Mouse (Mus musculus) testis, adult 2 months (tissue): Measurements from ENCODE around the gene Pmp22. TPM values are rescaled to one million over a fixed set of nuclear protein-coding genes. Genes with fewer than 3 reads are reported as not detected.

Experiments used
- H3K27ac ChIP-seq: fragments of 200-500 bp; 2 replicates; pipeline ENCODE4 v1.5.1; 2012; ENCODE audit warnings: low read depth, low read length; ENCODE audit not compliant: control insufficient read depth, insufficient read depth
- H3K27me3 ChIP-seq: fragments of 200-500 bp; 2 replicates; pipeline ENCODE4 v1.6.1; 2012; ENCODE audit warnings: mild to moderate bottlenecking, low read length, moderate library complexity; ENCODE audit not compliant: control insufficient read depth, insufficient read depth
- H3K36me3 ChIP-seq: fragments of 200-500 bp; 2 replicates; pipeline ENCODE4 v1.6.1; 2012; ENCODE audit warnings: mild to moderate bottlenecking, low read length; ENCODE audit not compliant: control insufficient read depth, insufficient read depth
- H3K4me1 ChIP-seq: fragments of 200-500 bp; 2 replicates; pipeline ENCODE4 v1.6.1; 2012; ENCODE audit warnings: low read length; ENCODE audit not compliant: control insufficient read depth, insufficient read depth
- H3K4me3 ChIP-seq: fragments of 200-500 bp; 2 replicates; pipeline ENCODE4 v1.5.1; 2012; ENCODE audit warnings: low read depth, mild to moderate bottlenecking, low read length, moderate library complexity, mixed read lengths; ENCODE audit not compliant: control insufficient read depth
- CTCF ChIP-seq: fragments of 200-500 bp; IDR thresholded peaks from 2 replicates; pipeline ENCODE4 v1.5.1; 2012; ENCODE audit warnings: low read depth, mild to moderate bottlenecking, inconsistent platforms, low read length, moderate library complexity; ENCODE audit not compliant: control insufficient read depth, insufficient read depth, insufficient replicate concordance
- POLR2A ChIP-seq: fragments of 200-500 bp; IDR thresholded peaks from 2 replicates; pipeline ENCODE4 v1.6.1; 2012; ENCODE audit warnings: low read depth, mild to moderate bottlenecking, inconsistent platforms, low read length, moderate library complexity; ENCODE audit not compliant: control insufficient read depth
- polyA plus RNA-seq: library from polyadenylated mRNA; depleted of rRNA; stranded (reverse); fragments of >200 nt; gene quantifications from 2 replicates; pipeline ENCODE4 v1.2.3, GENCODE M21; 2012

Gene Pmp22
- polyA plus RNA-seq, 1 experiment: 9.2 TPM

DNA sequence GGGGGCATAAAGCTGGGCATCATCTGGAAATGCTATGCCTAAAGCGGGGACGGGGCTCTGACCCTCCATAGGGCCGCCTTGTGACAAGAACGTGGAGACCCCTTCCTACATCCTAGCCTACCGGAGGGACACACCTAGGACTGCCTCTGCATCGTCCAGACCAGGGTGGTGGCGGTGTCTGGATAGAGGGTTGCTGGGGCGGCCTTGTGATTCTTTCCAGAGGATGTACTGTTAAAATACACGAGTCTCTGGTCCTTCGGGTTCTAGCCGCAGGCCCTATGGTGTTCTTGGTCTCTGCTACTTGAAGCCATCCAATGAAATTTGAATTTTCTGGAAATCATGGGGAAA, 2.9 kb downstream of the Pmp22 start:
- Histone ChIP-seq H3K36me3 (no peaks in the 10 kb centered on the region), H3K4me1 (peaks cover 6% of the 10 kb centered on the region; the same call in 1 of the 2 replicates), H3K27ac (peak overlapping the region; percentile 72), H3K27me3 (no peaks in the 10 kb centered on the region), H3K4me3 (peak overlapping the region; percentile 78)
- no peak for TF ChIP-seq POLR2A
- TF ChIP-seq CTCF: no peak

GRCm38 (mm10) chr11:63132151-63132500, 3.3 kb downstream of the Pmp22 start:
- Histone ChIP-seq H3K27ac (peak overlapping the region; percentile 47), H3K36me3 (no peaks in the 10 kb centered on the region), H3K4me1 (peaks cover 6% of the 10 kb centered on the region; the same call in 1 of the 2 replicates), H3K27me3 (no peaks in the 10 kb centered on the region), H3K4me3 (peak overlapping the region; percentile 64)
- TF ChIP-seq CTCF: no peak
- no peak for TF ChIP-seq POLR2A

DNA sequence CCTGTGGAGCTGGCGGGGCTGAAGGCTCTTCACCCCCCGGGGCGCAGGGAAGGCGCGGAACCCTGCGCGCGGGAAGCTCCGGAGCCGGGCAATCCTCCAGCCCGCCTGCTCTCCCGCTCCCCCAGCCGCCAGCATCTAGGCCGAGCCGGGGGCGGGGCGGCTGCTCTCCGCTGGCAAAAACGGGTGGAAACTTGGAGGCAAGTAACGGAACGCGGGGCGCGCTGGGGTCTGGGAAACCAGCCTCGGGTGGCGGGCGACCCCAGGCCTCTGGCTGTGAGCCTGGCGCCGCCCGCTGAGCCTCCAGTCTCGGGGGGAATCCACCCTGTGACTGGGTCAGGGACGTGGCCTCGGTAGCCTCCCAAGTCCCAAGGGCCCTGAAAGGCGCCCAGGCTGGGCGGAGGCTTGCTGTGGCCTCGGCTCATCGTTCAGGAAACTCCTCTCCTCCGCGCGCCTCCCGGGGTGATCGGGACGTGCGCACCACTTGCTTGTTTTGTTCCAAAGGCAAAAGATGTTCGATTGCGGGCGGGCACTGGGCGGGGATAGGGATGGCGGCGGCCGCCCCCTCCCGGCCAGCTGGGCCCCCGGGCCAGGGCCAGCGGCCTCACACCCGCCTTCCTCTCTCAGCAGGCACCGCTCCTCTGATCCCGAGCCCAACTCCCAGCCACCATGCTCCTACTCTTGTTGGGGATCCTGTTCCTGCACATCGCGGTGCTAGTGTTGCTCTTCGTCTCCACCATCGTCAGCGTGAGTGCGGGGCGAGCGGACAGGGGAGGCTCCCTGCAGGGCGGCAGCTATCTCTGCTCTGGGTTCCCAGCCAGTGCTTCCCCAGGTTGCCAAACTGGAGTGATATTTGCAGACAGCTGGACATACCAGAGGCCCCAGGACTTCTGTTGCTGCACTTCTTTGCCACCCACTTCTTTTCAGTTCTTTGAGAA, 4.0 kb downstream of the Pmp22 start:
- H3K27me3 ChIP-seq: no peaks in the 10 kb centered on the region
- H3K4me1 ChIP-seq: peaks cover 6% of the 10 kb centered on the region; the same call in 1 of the 2 replicates
- no peak for TF ChIP-seq CTCF
- no peak for TF ChIP-seq POLR2A

GRCm38 (mm10) chr11:63134021-63134420, 5.2 kb downstream of the Pmp22 start:
- Histone ChIP-seq H3K4me3 (no peak overlapping the region), H3K27me3 (no peaks in the 10 kb centered on the region), H3K4me1 (peaks cover 6% of the 10 kb centered on the region; the same call in 1 of the 2 replicates), H3K36me3 (no peaks in the 10 kb centered on the region), H3K27ac (no peak overlapping the region)
- TF ChIP-seq CTCF: no peak
- no peak for TF ChIP-seq POLR2A

More for the DNA sequence above, 4.0 kb downstream of the Pmp22 start:
- Histone ChIP-seq H3K36me3 (no peaks in the 10 kb centered on the region), H3K27ac (peak overlapping the region; percentile 47), H3K4me3 (peak overlapping the region; percentile 67)

DNA sequence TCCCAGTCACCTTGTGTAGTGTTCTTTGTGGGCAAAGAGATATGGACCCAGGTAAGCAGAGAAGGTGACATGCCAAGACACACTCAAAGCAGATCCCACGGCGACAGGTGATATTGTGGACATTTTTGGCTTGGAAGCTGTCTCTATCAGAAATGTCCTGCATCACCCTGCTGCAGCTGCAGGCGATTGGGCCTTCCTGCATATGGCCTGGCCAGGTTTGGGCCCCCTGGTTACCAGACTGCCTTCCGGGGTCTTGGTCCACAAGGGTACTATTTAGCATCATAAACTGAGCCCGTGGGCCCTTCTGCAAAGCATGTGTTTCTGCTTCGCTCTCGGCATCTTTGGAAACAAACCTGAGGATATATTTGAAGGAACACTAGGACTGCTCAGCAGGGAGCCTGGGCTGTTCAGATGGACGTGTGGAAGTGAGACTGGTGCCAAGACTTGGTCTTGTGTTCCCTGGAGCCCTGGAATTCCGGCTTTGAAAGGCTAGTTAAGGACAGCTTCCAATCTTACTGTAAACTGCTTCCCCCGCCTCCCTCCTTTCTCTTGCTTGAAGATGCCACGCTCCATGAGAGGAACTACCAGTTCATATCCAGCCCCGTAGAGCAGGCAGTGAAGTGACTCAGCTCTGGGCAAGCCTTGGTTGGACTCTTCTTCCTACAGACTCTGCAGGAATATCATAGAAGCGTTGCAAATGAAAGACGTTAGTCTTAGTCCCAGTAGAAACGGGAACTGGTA, 6.1 kb downstream of the Pmp22 start:
- TF ChIP-seq CTCF: no peak
- no peak for TF ChIP-seq POLR2A

DNA sequence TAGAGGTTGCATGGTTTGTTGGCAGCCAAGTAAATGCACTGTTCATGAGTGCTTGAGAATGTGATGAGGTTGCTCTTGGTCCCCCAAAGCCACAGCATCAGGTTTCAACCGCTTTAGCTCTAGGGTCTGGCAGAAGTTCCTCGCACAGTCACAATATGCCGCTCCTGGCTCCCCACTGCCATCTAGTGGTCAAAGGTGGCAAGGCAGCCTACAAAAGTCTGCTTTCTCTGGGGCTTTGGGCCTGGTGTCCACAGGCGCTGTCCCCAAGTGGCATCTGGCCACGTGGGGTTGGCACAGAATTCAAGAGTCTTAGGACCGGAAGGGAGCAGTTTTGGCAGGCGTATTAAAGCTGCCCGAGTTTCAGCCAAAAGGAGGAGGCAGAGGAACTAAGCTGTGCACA, 6.8 kb downstream of the Pmp22 start:
- H3K27me3 ChIP-seq: no peaks in the 10 kb centered on the region
- TF ChIP-seq POLR2A (no peak), CTCF (peak; percentile 99)
- no peak overlapping the region for H3K4me3 ChIP-seq
- H3K27ac ChIP-seq: peak overlapping the region; percentile 10; the same call in 1 of the 2 replicates
- H3K4me1 ChIP-seq: peaks cover 6% of the 10 kb centered on the region; the same call in 1 of the 2 replicates
- no peaks in the 10 kb centered on the region for H3K36me3 ChIP-seq

More for the DNA sequence above, 6.1 kb downstream of the Pmp22 start:
- no peaks in the 10 kb centered on the region for H3K27me3 ChIP-seq
- H3K36me3 ChIP-seq: no peaks in the 10 kb centered on the region
- peak overlapping the region; percentile 10 for H3K27ac ChIP-seq
- H3K4me3 ChIP-seq: no peak overlapping the region
- peaks cover 6% of the 10 kb centered on the region; the same call in 1 of the 2 replicates for H3K4me1 ChIP-seq

DNA sequence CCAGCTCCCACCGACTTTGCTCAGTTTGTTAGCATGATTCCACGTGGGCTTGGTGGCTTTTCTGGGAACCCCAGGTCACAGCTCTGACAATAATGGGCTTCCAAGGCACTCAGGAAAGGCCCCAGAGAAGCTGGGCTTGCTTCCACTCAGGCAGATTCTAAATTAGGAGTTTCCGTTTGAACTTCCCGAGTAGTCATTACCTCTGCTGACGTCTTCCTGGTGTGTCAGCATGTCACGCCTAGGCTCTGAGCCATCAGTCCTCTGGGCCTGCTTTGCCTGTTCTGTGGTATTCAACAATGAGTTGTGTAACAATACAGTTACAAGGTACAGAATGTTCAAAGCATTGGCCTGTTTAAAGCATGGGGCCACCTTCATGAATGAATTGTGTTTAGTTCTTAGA, 7.4 kb downstream of the Pmp22 start:
- peaks cover 6% of the 10 kb centered on the region; the same call in 1 of the 2 replicates for H3K4me1 ChIP-seq
- no peak overlapping the region for H3K4me3 ChIP-seq
- no peak overlapping the region for H3K27ac ChIP-seq
- H3K27me3 ChIP-seq: no peaks in the 10 kb centered on the region
- TF ChIP-seq CTCF (no peak), POLR2A (no peak)
- no peaks in the 10 kb centered on the region for H3K36me3 ChIP-seq
